9 mouse cellular contexts compared by ENCODE assay signal in genomic region chr8:71572847-71573633, GRCm38 (mm10). TPM values are rescaled to one million over a fixed set of nuclear protein-coding genes. Genes with fewer than 3 reads are reported as not detected.
DNase-seq lines count a peak whose midpoint lies in the region; ATAC-seq lines count a peak whose summit lies in the region.
"Had no signal": no experiment of that assay in that cellular context is flagged by ENCODE, and none has a peak within 500 bp of the region (broad histone marks: within the 10 kb centered on the region; RNA-seq: fewer than 3 reads in every experiment).

No protein-coding gene starts in this region.

- no peak overlapping the region for H3K4me3 ChIP-seq in neural tube, embryonic 12.5 days
- no peak overlapping the region for H3K4me3 ChIP-seq in heart, embryonic 14.5 days (ENCODE audit: control insufficient read depth in 1 of 2, insufficient read depth in 1 of 2, low read depth in 1 of 2, low read length in 2 of 2)
- peak overlapping the region; percentile 66 for H3K4me3 ChIP-seq in neural tube, embryonic 13.5 days

- DNase-seq in neural tube, embryonic 10.5 days (ENCODE audit: extremely low spot score, low spot score): no peak
- DNase-seq in cerebellum, postnatal 36 days: peak; percentile 59 to 68
- peak; percentile 72 to 88 for DNase-seq in layer of hippocampus, adult 18-20 months (ENCODE audit: low spot score in 2 of 2)
- DNase-seq in spleen, postnatal 14 days (ENCODE audit: low spot score in 2 of 2): no peak
- DNase-seq in spleen, adult 18-20 months: no peak

- 76% methylated on average over 9 of the region's 9 CpGs for WGBS in neural tube, embryonic 12.5 days
- 65% methylated on average over 9 of the region's 9 CpGs for WGBS in heart, embryonic 14.5 days
- WGBS in neural tube, embryonic 13.5 days: 64% methylated on average over 9 of the region's 9 CpGs

- H3K4me1 ChIP-seq in neural tube, embryonic 12.5 days: peaks cover 28% of the 10 kb centered on the region
- peaks cover 16 to 30% of the 10 kb centered on the region in 2 experiments for H3K4me1 ChIP-seq in heart, embryonic 14.5 days (ENCODE audit: control insufficient read depth in 2 of 2, insufficient read depth in 2 of 2, low read length in 2 of 2)
- H3K4me1 ChIP-seq in neural tube, embryonic 13.5 days (replicated peaks): peaks cover 53% of the 10 kb centered on the region

- H3K9ac ChIP-seq in neural tube, embryonic 12.5 days: 0 out of 2 replicates have a peak overlapping the region, but pooled peaks have one; percentile 8
- no peak overlapping the region for H3K9ac ChIP-seq in heart, embryonic 14.5 days (ENCODE audit: low read length)
- peak overlapping the region; percentile 18 for H3K9ac ChIP-seq in neural tube, embryonic 13.5 days
- H3K9ac ChIP-seq: liver, embryonic 14.5 days had no signal

- peaks cover 10% of the 10 kb centered on the region for H3K27me3 ChIP-seq in neural tube, embryonic 12.5 days (replicated peaks)
- H3K27me3 ChIP-seq in heart, embryonic 14.5 days (ENCODE audit: control insufficient read depth, insufficient read depth, low read length): no peaks in the 10 kb centered on the region
- H3K27me3 ChIP-seq in neural tube, embryonic 13.5 days: peaks cover 11% of the 10 kb centered on the region; the same call in 1 of the 2 replicates

- H3K36me3 ChIP-seq in neural tube, embryonic 12.5 days: no peaks in the 10 kb centered on the region
- no peaks in the 10 kb centered on the region for H3K36me3 ChIP-seq in heart, embryonic 14.5 days (ENCODE audit: control insufficient read depth, insufficient read depth, low read length)
- H3K36me3 ChIP-seq in neural tube, embryonic 13.5 days: no peaks in the 10 kb centered on the region

- no peak overlapping the region; the same call in 1 of the 2 replicates for H3K27ac ChIP-seq in neural tube, embryonic 12.5 days
- H3K27ac ChIP-seq in heart, embryonic 14.5 days (replicated peaks in 1 of 2; ENCODE audit: control insufficient read depth in 1 of 2, insufficient read depth in 1 of 2, low read depth in 2 of 2, low read length in 2 of 2): peak overlapping the region; percentile 1 to 25; a peak in 2 of 4 replicates
- H3K27ac ChIP-seq in neural tube, embryonic 13.5 days (replicated peaks): peak overlapping the region; percentile 80
- H3K27ac ChIP-seq: liver, embryonic 14.5 days had no signal

- no peaks in the 10 kb centered on the region for H3K9me3 ChIP-seq in neural tube, embryonic 12.5 days
- no peaks in the 10 kb centered on the region for H3K9me3 ChIP-seq in heart, embryonic 14.5 days (ENCODE audit: control insufficient read depth, low read length)
- no peaks in the 10 kb centered on the region for H3K9me3 ChIP-seq in neural tube, embryonic 13.5 days

- peak overlapping the region; percentile 89 for H3K4me2 ChIP-seq in neural tube, embryonic 12.5 days (replicated peaks)
- H3K4me2 ChIP-seq in heart, embryonic 14.5 days (ENCODE audit: low read length): no peak overlapping the region
- H3K4me2 ChIP-seq in neural tube, embryonic 13.5 days: peak overlapping the region; percentile 84

- no peak for ATAC-seq in neural tube, embryonic 12.5 days (ENCODE audit: low FRiP score, low read depth)
- ATAC-seq in heart, embryonic 14.5 days (ENCODE audit: insufficient number of reproducible peaks, insufficient read depth, low FRiP score, low read depth): no peak
- no peak for ATAC-seq in neural tube, embryonic 13.5 days (ENCODE audit: low read depth)

RNA-seq across cellular contexts. Expression of gene Slc27a1, which starts 4.4 kb away (rescaled TPM):
- polyA plus RNA-seq in neural tube, embryonic 12.5 days (2016; fragmentation: Nextera tagmentation; extraction: Ambion mirVana): 46.1 and 46.5 TPM in 2 replicates
- polyA plus RNA-seq in heart, embryonic 14.5 days (2014; fragmentation: Nextera tagmentation; extraction: Ambion mirVana): 14.6 and 15.3 TPM in 2 replicates
- total RNA-seq in layer of hippocampus, adult 18-20 months (2021): 100 to 1,000 TPM; 105 to 126 TPM
- 81.7 and 82.0 TPM in 2 replicates for polyA plus RNA-seq in neural tube, embryonic 13.5 days (2015; fragmentation: Nextera tagmentation; extraction: Ambion mirVana)

RNA-seq across cellular contexts. Expression of gene Nxnl1, which starts 6.6 kb away (rescaled TPM):
- not detected in 2 replicates for polyA plus RNA-seq in neural tube, embryonic 12.5 days (2016; fragmentation: Nextera tagmentation; extraction: Ambion mirVana)
- not detected in 2 replicates for polyA plus RNA-seq in heart, embryonic 14.5 days (2014; fragmentation: Nextera tagmentation; extraction: Ambion mirVana)
- total RNA-seq in layer of hippocampus, adult 18-20 months (2021): under 1 TPM; 0.12 to 0.15 TPM
- not detected in 2 replicates for polyA plus RNA-seq in neural tube, embryonic 13.5 days (2015; fragmentation: Nextera tagmentation; extraction: Ambion mirVana)

RNA-seq across cellular contexts. Expression of gene Tmem221, which starts 14.4 kb away (rescaled TPM):
- polyA plus RNA-seq in neural tube, embryonic 12.5 days (2016; fragmentation: Nextera tagmentation; extraction: Ambion mirVana): 0.11 and 0.13 TPM in 2 replicates
- 0.53 TPM in 1 of 2 replicates, not detected in the other for polyA plus RNA-seq in heart, embryonic 14.5 days (2014; fragmentation: Nextera tagmentation; extraction: Ambion mirVana)
- under 1 TPM in 1 of 2 experiments, not detected in 1; 0.20 TPM for total RNA-seq in layer of hippocampus, adult 18-20 months (2021)
- 0.25 TPM in 1 of 2 replicates, not detected in the other for polyA plus RNA-seq in neural tube, embryonic 13.5 days (2015; fragmentation: Nextera tagmentation; extraction: Ambion mirVana)

RNA-seq across cellular contexts. Expression of gene Pgls, which starts 18.9 kb away (rescaled TPM):
- polyA plus RNA-seq in neural tube, embryonic 12.5 days (2016; fragmentation: Nextera tagmentation; extraction: Ambion mirVana): 198 and 217 TPM in 2 replicates
- polyA plus RNA-seq in heart, embryonic 14.5 days (2014; fragmentation: Nextera tagmentation; extraction: Ambion mirVana): 199 and 201 TPM in 2 replicates
- 10 to 100 TPM; 32.0 to 33.1 TPM for total RNA-seq in layer of hippocampus, adult 18-20 months (2021)
- 191 and 213 TPM in 2 replicates for polyA plus RNA-seq in neural tube, embryonic 13.5 days (2015; fragmentation: Nextera tagmentation; extraction: Ambion mirVana)

RNA-seq across cellular contexts. Expression of gene Fam129c, which starts 24.4 kb away (rescaled TPM):
- polyA plus RNA-seq in neural tube, embryonic 12.5 days (2016; fragmentation: Nextera tagmentation; extraction: Ambion mirVana): 4.9 and 6.1 TPM in 2 replicates
- 1.4 and 1.5 TPM in 2 replicates for polyA plus RNA-seq in heart, embryonic 14.5 days (2014; fragmentation: Nextera tagmentation; extraction: Ambion mirVana)
- 1 to 10 TPM; 2.5 to 3.1 TPM for total RNA-seq in layer of hippocampus, adult 18-20 months (2021)
- 7.8 and 8.5 TPM in 2 replicates for polyA plus RNA-seq in neural tube, embryonic 13.5 days (2015; fragmentation: Nextera tagmentation; extraction: Ambion mirVana)

Comparison
In these comparisons a context has a peak if more than half of its experiments do, and no peak if none do; other contexts are left out.
1. DNase-seq: peak in cerebellum, postnatal 36 days (2 of 2) and layer of hippocampus, adult 18-20 months (2 of 2); none in neural tube, embryonic 10.5 days (single experiment), spleen, postnatal 14 days (0 of 2) and spleen, adult 18-20 months (0 of 2).